Mouse (Mus musculus): Measurements from ENCODE around the gene Gulp1.

The Gulp1 gene

DNA sequence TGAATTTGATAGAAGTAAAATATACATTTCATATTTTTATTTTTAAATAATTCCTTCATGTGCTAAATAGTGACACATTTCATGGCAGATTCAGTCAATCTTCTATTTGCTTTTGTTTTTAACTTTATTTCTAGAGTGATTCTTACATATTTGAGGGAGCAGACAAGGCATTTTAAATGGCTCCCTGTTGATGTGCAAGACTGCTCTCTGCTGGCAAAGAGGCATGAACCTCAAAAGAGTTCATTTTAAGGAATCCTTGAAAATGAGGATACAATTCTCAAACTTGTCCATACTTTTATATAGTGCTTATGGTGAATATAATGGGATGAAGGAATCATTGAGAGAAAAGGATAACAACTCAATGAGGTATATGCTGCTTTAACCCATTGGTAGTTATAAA, 189.9 kb downstream of the Gulp1 start:
- no peak for DNase-seq

DNA sequence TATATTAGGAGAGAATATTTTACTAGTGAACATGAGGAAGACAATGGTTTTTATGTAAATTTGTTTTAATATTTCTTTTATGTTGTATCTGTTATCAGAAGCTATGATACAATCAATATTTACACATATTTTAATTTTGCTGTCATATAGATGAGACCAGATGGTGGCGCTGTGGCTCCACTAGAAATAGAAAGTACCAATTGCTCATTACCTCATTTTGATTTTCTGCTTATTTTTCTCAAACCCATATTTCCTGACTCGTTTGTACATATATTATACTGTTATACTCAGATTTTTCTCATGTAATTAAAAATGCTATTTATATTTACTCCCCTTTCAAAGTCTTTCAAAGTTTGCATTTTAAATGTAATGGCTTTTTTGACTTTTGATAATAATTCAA, 194.4 kb downstream of the Gulp1 start:
- no peak for DNase-seq

DNA sequence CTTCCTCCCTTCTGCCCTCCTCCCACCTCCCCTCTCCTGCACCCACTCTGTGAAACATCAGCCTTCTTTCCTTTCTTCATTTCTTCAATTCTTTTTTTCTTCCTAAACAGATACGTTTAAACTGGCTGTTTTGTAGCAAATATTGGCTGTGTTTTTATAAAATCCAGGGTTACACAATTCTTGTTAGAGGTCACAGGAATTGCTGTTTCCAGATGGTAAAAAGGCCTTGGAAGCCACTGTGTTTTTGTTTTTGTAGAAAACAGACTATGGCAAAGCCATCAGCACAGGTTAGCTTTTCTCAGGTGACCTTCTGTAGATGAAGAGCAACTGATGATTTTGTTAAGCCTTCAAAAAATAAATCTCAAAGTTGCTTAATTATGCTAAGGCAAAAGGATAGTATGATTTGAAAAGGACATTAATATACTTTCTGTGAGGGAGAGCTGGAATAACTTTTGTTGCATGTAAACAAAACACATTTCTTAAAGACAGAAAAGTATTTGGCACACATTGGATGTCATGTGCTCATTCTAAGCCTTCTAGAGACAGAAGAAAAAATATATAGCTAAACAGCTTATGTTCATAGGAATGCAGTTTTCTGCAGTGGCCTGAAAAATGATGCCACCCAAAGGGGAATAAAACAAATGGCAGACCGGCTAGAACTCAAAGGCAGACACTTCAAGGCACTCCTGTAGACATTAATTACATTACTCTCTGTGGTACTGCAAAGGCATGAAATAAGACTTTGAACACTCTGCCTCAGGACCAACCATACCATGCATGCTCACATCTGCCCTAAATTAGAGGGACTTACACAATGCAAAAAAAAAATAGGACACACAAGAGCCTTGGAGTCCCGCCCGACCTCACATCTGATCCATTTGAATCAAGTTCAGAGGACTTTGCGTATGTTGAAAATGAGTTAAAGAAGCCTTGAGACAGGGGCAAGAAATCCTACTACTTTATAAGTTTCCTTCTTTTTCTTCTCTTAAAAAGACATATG, 199.7 kb downstream of the Gulp1 start:
- no peak for DNase-seq

DNA sequence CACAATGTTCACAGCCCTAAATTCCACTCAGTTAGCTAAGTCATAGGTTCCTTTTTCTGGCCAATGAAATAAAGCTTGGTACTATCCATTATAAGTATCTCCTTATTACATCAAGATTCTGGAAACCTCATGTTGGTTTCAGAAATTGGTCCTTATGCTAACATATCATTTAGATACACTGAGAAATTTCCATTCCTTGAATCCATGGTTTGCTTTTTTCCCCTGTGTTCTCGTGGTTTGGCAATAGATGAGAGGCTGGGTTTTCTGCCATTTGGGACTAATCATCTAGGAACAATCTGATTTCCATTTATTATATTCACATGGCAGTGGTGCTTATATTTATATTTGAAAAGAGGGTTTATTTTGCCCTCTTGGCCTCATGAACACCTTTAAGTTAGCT, 226.9 kb downstream of the Gulp1 start:
- DNase-seq = no peak

DNA sequence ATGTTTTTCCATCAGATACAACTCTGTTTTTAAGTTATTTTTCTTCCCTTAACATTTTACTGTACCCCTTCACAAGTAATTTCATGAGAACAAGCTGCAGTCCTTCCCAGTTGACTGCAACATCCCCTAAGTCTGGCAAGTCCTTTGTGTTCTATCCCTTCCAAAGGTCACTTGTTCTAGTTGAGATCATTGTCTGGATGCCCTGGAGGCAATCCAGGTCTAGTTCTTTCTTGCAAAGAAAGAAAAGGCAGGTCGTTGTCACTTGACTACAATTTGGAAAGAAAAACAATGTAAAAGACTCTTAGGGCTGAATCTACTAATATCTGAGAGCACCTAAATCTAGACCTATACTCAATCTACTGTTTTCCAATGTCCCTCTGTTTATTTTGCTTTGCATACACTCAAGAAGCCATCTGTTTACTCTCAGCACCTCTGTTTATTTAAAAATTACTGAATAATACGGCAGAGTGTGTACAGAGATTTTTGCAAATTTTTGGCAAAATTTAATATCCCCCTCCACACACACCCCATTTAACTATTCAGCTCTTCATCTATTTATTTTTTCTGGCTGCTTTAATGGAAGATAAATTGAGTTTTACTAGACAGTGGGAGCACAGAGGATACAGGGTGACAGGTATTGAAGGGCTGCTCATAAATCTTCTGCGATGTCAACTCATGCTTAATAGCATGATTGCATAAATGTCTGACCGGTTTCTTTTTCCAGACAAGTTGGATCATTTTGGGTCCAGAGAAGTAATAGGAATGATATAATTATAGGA, 252.5 kb downstream of the Gulp1 start:
- DNase-seq = no peak

DNA sequence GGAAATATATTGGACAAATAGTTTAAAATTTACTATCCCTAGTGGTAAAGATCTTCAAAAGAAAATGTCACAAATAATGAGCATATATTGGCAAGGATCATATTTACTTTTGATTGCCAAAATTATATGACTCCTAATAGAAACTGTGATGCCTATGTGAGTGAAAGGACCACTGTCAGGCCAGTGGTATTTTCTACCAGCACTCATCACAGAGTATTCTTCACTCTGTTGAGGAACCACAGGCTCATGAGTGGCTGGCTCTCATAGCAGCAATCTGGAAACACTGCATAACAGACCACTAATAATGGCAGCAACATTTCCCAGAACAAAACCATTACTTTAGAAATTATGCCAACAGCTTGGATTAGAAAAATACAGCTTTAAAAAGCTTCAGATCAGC, 255.1 kb downstream of the Gulp1 start:
- no peak for DNase-seq

DNA sequence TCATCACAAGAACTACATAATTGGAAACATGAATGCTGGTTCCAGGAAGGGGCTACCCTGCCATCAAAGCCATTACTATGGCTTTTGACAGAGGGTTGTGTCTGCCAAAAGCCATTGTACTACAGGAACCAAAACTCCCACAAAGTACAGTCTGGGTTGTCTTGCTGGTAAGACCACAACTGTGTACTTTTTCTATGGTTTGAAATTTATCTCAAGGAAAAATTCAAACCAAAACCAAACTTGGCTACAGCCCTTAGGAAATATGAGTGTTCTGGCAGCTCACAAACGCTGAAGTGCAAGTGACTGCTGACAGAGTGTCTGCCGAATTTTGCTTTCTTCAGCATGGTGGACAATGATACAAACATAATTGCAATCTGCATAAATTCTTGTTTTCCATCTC, 259.0 kb downstream of the Gulp1 start:
- DNase-seq = no peak

DNA sequence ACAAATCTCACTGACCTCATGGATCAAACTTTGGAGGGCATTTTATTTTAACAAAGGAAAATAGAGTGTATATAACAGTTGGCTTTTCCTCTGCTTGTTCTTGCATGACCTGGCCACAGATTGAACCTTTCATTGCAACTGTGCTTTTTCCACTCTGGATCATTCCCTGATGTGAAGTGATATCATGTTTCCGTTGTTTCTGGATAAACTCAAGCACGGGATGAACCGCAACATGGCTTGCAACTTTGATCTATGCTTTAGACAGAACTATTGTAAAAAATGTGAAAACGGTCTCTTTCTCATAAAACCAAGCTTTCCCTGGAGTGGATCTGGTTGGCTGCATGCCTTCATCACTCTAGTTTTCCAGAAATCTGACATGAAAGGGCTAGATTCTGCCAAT, 282.6 kb downstream of the Gulp1 start:
- DNase-seq = no peak
